Mouse (Mus musculus) megakaryocyte progenitor cell, adult 5-6 weeks (primary cell): ENCODE results near the gene Hes7. TPM values are rescaled to one million over a fixed set of nuclear protein-coding genes. Genes with fewer than 3 reads are reported as not detected.

Experiments
- ATAC-seq: replicated peaks from 2 replicates; pipeline ENCODE4 v1.8.0; 2016; ENCODE audit warnings: mild to moderate bottlenecking, moderate TSS enrichment, inconsistent platforms; ENCODE audit not compliant: poor library complexity
- total RNA-seq, 2 experiments: library from RNA; stranded (forward) in 1 of 2; stranded (reverse) in 1 of 2; fragments of 157-497, 149-512 nt in 1 of 2; fragments of 200-1000 nt in 1 of 2; gene quantifications; 2 replicates each; pipeline versions ENCODE4 v1.2.3 to v1.2.4; 2015 to 2017

Hes7 gene
- total RNA-seq, 2 experiments from 2014 or later: not detected

GRCm38 (mm10) chr11:69100639-69101360, 19.4 kb upstream of the Hes7 start:
- ATAC-seq: no peak

- ATAC-seq: no peak
Observed at GRCm38 (mm10) chr11:69101604-69102402, 18.4 kb upstream of the Hes7 start.

GRCm38 (mm10) chr11:69102403-69102725, 17.8 kb upstream of the Hes7 start:
- no peak for ATAC-seq

GRCm38 (mm10) chr11:69103121-69103520, 17.1 kb upstream of the Hes7 start:
- ATAC-seq: no peak

- no peak for ATAC-seq
Observed at GRCm38 (mm10) chr11:69103531-69104435, 16.4 kb upstream of the Hes7 start.

- ATAC-seq: no peak
Observed at GRCm38 (mm10) chr11:69104487-69104886, 15.7 kb upstream of the Hes7 start.

- ATAC-seq: no peak
Observed at GRCm38 (mm10) chr11:69105227-69105626, 15.0 kb upstream of the Hes7 start.

- ATAC-seq: no peak
Observed at GRCm38 (mm10) chr11:69105796-69106195, 14.4 kb upstream of the Hes7 start.

GRCm38 (mm10) chr11:69106299-69106698, 13.9 kb upstream of the Hes7 start:
- ATAC-seq: no peak

GRCm38 (mm10) chr11:69106842-69107241, 13.4 kb upstream of the Hes7 start:
- ATAC-seq: no peak

- no peak for ATAC-seq
Observed at GRCm38 (mm10) chr11:69107676-69108075, 12.5 kb upstream of the Hes7 start.

GRCm38 (mm10) chr11:69108223-69108622, 12.0 kb upstream of the Hes7 start:
- no peak for ATAC-seq

GRCm38 (mm10) chr11:69109032-69109900, 10.9 kb upstream of the Hes7 start:
- ATAC-seq: no peak

- peak; percentile 88 for ATAC-seq
Observed at GRCm38 (mm10) chr11:69110319-69111046, 9.7 kb upstream of the Hes7 start.

GRCm38 (mm10) chr11:69111051-69111810, 9.0 kb upstream of the Hes7 start:
- ATAC-seq: peak; percentile 17; the same call in 1 of the 2 replicates

GRCm38 (mm10) chr11:69111865-69112264, 8.3 kb upstream of the Hes7 start:
- no peak for ATAC-seq

GRCm38 (mm10) chr11:69114018-69114417, 6.2 kb upstream of the Hes7 start:
- no peak for ATAC-seq

GRCm38 (mm10) chr11:69114621-69115020, 5.6 kb upstream of the Hes7 start:
- no peak for ATAC-seq

GRCm38 (mm10) chr11:69116843-69117242, 3.4 kb upstream of the Hes7 start:
- ATAC-seq: no peak
